Mouse (Mus musculus): ENCODE measurements around the gene Cpz. TPM values are rescaled to one million over a fixed set of nuclear protein-coding genes. Genes with fewer than 3 reads are reported as not detected.

The Cpz gene
- polyA plus RNA-seq, 1 experiment: 4.6 TPM

DNA sequence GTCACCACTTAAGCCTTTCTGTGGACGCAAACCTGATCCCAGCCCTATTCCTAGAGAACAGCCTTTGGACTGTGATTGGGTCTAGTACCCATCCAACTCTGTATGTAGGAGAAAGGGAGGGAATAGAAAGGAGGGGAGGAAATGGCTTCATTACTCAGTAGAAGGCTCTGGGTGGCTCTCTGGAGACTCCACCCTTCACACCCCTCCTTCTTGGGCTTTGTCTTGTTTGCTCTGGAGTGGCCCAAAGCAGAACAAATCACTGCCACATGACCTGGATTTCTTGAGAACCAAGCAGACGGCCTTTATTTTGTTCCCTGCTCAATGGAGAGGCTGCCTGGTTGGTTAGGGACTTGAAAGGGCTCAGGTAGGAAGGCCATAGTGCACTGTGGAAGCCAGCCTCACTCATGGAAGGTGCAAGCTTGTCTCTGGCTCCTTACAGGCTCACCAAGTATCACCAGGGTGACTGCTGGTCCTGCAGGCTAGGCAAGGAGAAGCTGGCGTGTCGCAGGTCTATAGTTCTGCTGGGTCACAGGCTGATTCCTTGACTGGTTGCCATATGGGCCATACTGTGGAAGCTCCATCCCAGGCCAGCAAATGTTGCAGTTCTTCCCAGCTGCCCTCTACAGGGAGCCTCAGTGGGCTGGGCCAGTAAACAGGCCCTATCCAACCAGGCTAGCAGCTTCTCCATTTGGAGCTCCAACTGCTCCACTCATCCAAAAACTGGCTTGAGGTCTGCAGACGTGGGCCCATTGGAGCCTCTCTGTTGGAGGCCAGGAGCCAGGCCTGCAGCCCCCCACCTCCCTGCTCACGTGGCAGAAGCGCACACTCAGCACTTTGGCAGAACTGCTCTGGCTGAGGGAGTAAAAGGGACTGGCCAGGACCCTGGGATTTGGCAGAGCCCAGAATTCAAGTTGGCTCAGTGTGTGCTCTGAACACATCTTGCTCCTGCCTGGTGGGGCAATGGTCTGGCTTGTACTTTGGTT, 26.6 kb upstream of the Cpz start:
- Histone ChIP-seq H3K9ac (ENCODE audit: low read depth, poor library complexity, severe bottlenecking) (no peak overlapping the region), H3K27ac (ENCODE audit: insufficient read depth, low read length) (no peak overlapping the region), H3K36me3 (ENCODE audit: control insufficient read depth, insufficient read depth, low read length, poor library complexity, severe bottlenecking) (no peaks in the 10 kb centered on the region), H3K4me3 (ENCODE audit: low read depth, low read length) (no peak overlapping the region), H3K27me3 (ENCODE audit: control insufficient read depth, insufficient read depth, low read length, poor library complexity, severe bottlenecking) (no peaks in the 10 kb centered on the region), H3K9me3 (replicated peaks; ENCODE audit: control insufficient read depth, insufficient read depth, low read length, poor library complexity, severe bottlenecking) (no peaks in the 10 kb centered on the region), H3K4me1 (ENCODE audit: control insufficient read depth, insufficient read depth, low read length) (no peaks in the 10 kb centered on the region)
- TF ChIP-seq POLR2A (IDR thresholded peaks at IDR 0.05; ENCODE audit: insufficient read depth, low read length): no peak
- TF ChIP-seq CTCF (IDR thresholded peaks at IDR 0.05; ENCODE audit: low read depth, low read length): no peak
- TF ChIP-seq EP300 (IDR thresholded peaks at IDR 0.05; ENCODE audit: insufficient read depth, low read depth, low read length): no peak

DNA sequence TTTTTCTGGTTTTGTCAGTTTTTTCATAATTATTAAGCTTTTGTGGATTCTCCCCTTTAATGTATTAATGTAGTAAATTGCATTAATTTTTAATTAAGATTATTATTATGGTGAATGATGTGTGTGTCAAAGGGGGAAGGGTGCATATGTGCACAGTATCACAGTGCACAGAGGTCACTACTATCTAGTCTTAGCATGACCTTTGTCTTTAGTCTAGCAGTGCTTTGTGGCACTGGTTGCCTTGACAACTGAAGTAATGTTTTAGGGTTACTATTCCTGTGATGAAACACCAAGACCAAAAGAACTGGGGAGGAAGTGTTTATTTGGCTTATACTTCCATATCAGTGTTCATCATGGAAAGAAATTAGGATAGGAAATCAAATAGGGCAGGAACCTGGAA, 20.6 kb upstream of the Cpz start:
- H3K9me3 ChIP-seq (replicated peaks; ENCODE audit: control insufficient read depth, insufficient read depth, low read length, poor library complexity, severe bottlenecking): no peaks in the 10 kb centered on the region
- no peak overlapping the region for H3K27ac ChIP-seq (ENCODE audit: insufficient read depth, low read length)
- no peak overlapping the region for H3K4me3 ChIP-seq (ENCODE audit: low read depth, low read length)
- H3K27me3 ChIP-seq (ENCODE audit: control insufficient read depth, insufficient read depth, low read length, poor library complexity, severe bottlenecking): no peaks in the 10 kb centered on the region
- no peaks in the 10 kb centered on the region for H3K36me3 ChIP-seq (ENCODE audit: control insufficient read depth, insufficient read depth, low read length, poor library complexity, severe bottlenecking)
- TF ChIP-seq CTCF (IDR thresholded peaks at IDR 0.05; ENCODE audit: low read depth, low read length): no peak
- TF ChIP-seq EP300 (IDR thresholded peaks at IDR 0.05; ENCODE audit: insufficient read depth, low read depth, low read length): no peak
- no peak for TF ChIP-seq POLR2A (IDR thresholded peaks at IDR 0.05; ENCODE audit: insufficient read depth, low read length)
- no peaks in the 10 kb centered on the region for H3K4me1 ChIP-seq (ENCODE audit: control insufficient read depth, insufficient read depth, low read length)
- no peak overlapping the region for H3K9ac ChIP-seq (ENCODE audit: low read depth, poor library complexity, severe bottlenecking)

DNA sequence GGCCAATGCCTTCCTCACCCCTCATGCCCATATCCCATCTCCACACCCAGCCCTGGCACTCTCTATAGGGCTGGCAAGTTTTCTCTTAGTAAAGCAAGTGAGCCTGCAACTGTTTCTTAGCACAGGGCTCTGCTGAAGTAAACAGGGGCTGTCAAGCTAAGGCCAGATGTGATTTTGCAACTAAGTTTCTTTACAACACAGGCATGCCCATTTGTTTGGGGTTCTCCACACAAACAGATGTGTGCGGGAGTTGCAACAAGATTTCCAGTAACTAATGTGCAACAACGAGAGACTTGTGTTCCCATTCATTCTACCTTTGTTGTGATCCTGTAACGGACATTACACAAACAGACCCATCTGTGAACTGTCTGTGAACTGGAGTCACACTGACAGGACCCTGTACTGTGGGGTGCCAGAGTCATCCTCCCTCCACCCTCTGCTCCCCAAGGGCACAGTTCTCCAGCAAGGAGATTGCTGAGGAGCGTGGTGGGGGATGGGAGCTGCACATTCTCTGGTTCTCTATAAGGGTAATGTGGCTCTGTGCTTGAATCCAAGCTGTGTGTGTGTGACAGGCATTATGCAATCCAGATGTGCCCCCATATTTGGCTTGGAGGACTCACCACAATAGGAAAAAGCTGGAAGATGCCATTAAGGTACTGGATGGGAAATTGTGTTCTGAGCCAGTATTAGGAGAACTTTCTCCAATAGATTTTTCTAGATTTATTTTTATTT, 15.7 kb upstream of the Cpz start:
- Histone ChIP-seq H3K4me1 (ENCODE audit: control insufficient read depth, insufficient read depth, low read length) (no peaks in the 10 kb centered on the region), H3K36me3 (ENCODE audit: control insufficient read depth, insufficient read depth, low read length, poor library complexity, severe bottlenecking) (no peaks in the 10 kb centered on the region), H3K9me3 (replicated peaks; ENCODE audit: control insufficient read depth, insufficient read depth, low read length, poor library complexity, severe bottlenecking) (no peaks in the 10 kb centered on the region), H3K27me3 (ENCODE audit: control insufficient read depth, insufficient read depth, low read length, poor library complexity, severe bottlenecking) (no peaks in the 10 kb centered on the region), H3K27ac (ENCODE audit: insufficient read depth, low read length) (no peak overlapping the region), H3K9ac (ENCODE audit: low read depth, poor library complexity, severe bottlenecking) (no peak overlapping the region), H3K4me3 (ENCODE audit: low read depth, low read length) (no peak overlapping the region)
- TF ChIP-seq POLR2A (IDR thresholded peaks at IDR 0.05; ENCODE audit: insufficient read depth, low read length) (no peak), EP300 (IDR thresholded peaks at IDR 0.05; ENCODE audit: insufficient read depth, low read depth, low read length) (no peak), CTCF (IDR thresholded peaks at IDR 0.05; ENCODE audit: low read depth, low read length) (no peak)

DNA sequence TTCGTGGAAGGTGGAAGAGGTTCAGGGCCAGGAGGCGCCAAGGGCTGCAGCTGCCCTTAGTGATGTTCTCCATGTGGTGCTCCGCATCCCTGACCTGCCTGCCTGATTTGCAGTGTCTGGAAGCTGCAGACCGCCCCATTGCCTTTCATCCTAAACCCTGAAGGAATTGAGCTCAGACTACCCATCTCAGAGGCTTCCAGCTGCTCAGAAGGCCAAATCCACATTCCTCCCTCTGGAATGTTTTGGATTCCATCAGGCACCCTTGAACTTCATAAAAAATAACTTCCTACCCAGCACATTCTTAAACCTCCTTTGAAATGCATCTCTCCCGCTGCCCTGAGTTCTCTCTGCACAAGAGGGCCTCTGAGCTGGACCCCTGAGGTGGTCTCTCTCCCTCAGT, 15.1 kb upstream of the Cpz start:
- H3K27me3 ChIP-seq (ENCODE audit: control insufficient read depth, insufficient read depth, low read length, poor library complexity, severe bottlenecking): no peaks in the 10 kb centered on the region
- H3K4me3 ChIP-seq (ENCODE audit: low read depth, low read length): no peak overlapping the region
- TF ChIP-seq POLR2A (IDR thresholded peaks at IDR 0.05; ENCODE audit: insufficient read depth, low read length) (no peak), CTCF (IDR thresholded peaks at IDR 0.05; ENCODE audit: low read depth, low read length) (no peak), EP300 (IDR thresholded peaks at IDR 0.05; ENCODE audit: insufficient read depth, low read depth, low read length) (no peak)
- H3K27ac ChIP-seq (ENCODE audit: insufficient read depth, low read length): no peak overlapping the region
- no peaks in the 10 kb centered on the region for H3K36me3 ChIP-seq (ENCODE audit: control insufficient read depth, insufficient read depth, low read length, poor library complexity, severe bottlenecking)
- H3K9ac ChIP-seq (ENCODE audit: low read depth, poor library complexity, severe bottlenecking): no peak overlapping the region
- H3K4me1 ChIP-seq (ENCODE audit: control insufficient read depth, insufficient read depth, low read length): no peaks in the 10 kb centered on the region
- no peaks in the 10 kb centered on the region for H3K9me3 ChIP-seq (replicated peaks; ENCODE audit: control insufficient read depth, insufficient read depth, low read length, poor library complexity, severe bottlenecking)

DNA sequence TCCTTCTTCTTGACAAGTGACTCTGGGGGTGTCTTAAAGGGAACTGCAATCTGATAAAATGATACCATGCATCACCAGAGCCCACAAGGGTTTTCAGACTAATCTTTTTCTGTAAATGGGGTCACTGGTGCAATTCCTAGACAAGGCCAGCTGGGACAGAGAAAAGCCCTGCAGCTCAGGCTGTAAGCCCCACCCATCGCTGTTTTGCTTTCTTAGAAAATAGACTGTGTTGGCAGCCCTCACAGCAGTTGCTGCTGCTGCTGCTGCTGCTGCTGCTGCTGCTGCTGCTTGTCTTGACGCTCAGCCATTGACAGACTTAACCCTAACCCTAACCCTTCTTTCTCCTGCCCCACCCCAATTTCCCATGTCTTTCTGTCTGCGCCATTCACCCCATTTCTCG, 14.1 kb upstream of the Cpz start:
- no peak overlapping the region for H3K9ac ChIP-seq (ENCODE audit: low read depth, poor library complexity, severe bottlenecking)
- TF ChIP-seq CTCF (IDR thresholded peaks at IDR 0.05; ENCODE audit: low read depth, low read length) (no peak), EP300 (IDR thresholded peaks at IDR 0.05; ENCODE audit: insufficient read depth, low read depth, low read length) (no peak), POLR2A (IDR thresholded peaks at IDR 0.05; ENCODE audit: insufficient read depth, low read length) (no peak)
- H3K4me1 ChIP-seq (ENCODE audit: control insufficient read depth, insufficient read depth, low read length): no peaks in the 10 kb centered on the region
- H3K36me3 ChIP-seq (ENCODE audit: control insufficient read depth, insufficient read depth, low read length, poor library complexity, severe bottlenecking): no peaks in the 10 kb centered on the region
- no peak overlapping the region for H3K4me3 ChIP-seq (ENCODE audit: low read depth, low read length)
- H3K27me3 ChIP-seq (ENCODE audit: control insufficient read depth, insufficient read depth, low read length, poor library complexity, severe bottlenecking): no peaks in the 10 kb centered on the region
- H3K9me3 ChIP-seq (replicated peaks; ENCODE audit: control insufficient read depth, insufficient read depth, low read length, poor library complexity, severe bottlenecking): no peaks in the 10 kb centered on the region
- no peak overlapping the region for H3K27ac ChIP-seq (ENCODE audit: insufficient read depth, low read length)
